Mouse (Mus musculus) brain, embryonic 14.5 days (tissue): ENCODE data around the gene Zfp597.

ENCODE experiments used
- CTCF ChIP-seq: fragments of 200-500 bp; IDR thresholded peaks from 2 replicates; pipeline ENCODE4 v1.5.1; 2012; ENCODE audit warnings: inconsistent platforms, mild to moderate bottlenecking, moderate library complexity, borderline replicate concordance; ENCODE audit not compliant: insufficient read depth, insufficient read length; ENCODE audit errors: extremely low read depth
- POLR2A ChIP-seq: fragments of 200-500 bp; IDR thresholded peaks from 2 replicates; pipeline ENCODE4 v1.6.1; 2012; ENCODE audit warnings: mild to moderate bottlenecking, inconsistent platforms, borderline replicate concordance; ENCODE audit not compliant: poor library complexity, insufficient read depth, insufficient read length, severe bottlenecking; ENCODE audit errors: extremely low read depth

GRCm38 (mm10) chr16:3846711-3847518 lies 37.4 kb downstream of the Zfp597 start, which contains the start of gene Zfp174:
- TF ChIP-seq POLR2A (peak; percentile 29; the same call in 1 of the 2 replicates), CTCF (no peak)
